ENCODE assay signal across 10 mouse cellular contexts in the genomic region with DNA sequence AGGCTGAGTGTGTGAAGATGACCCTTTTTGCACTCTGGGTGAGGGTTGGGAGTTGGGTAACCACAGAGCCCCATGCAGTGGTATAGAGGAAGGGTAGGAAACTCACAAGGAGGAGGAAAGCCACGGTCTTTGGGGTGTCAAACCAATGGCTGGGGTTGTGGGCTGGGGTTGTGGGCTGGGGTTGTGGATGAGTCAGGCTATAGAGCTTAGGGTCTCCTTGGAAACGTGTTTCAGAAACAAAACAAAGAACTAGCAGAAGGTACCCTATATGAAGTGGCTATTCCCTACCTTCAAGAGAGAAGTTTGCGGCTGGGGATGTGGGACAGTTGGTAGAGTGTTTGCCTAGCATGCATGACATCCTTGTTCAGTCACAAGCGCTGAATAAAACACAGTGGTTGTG. TPM values are rescaled to one million over a fixed set of nuclear protein-coding genes. Genes with fewer than 3 reads are reported as not detected.
A peak's percentile ranks its signal among the peaks of the same experiment; 100 is the strongest.
DNase-seq lines count a peak whose midpoint lies in the region; ATAC-seq and TF ChIP-seq lines count a peak whose summit lies in the region.
"Had no signal": no experiment of that assay in that cellular context is flagged by ENCODE, and none has a peak within 500 bp of the region (broad histone marks: within the 10 kb centered on the region; RNA-seq: fewer than 3 reads in every experiment).

No protein-coding gene starts in this region.

- no peaks in the 10 kb centered on the region for H3K36me3 ChIP-seq in heart, embryonic 15.5 days
- no peaks in the 10 kb centered on the region for H3K36me3 ChIP-seq in midbrain, embryonic 11.5 days (ENCODE audit: control insufficient read depth, insufficient read depth, low read length)
- no peaks in the 10 kb centered on the region for H3K36me3 ChIP-seq in midbrain, postnatal 0 days (ENCODE audit: insufficient read depth, low read length)
- no peaks in the 10 kb centered on the region; the same call in 1 of the 2 replicates for H3K36me3 ChIP-seq in splenic B cell, adult 2 months (ENCODE audit: control insufficient read depth, insufficient read depth, low read length, poor library complexity, severe bottlenecking)
- H3K36me3 ChIP-seq: midbrain, embryonic 12.5 days had no signal

- H3K4me3 ChIP-seq in heart, embryonic 15.5 days = no peak overlapping the region
- no peak overlapping the region for H3K4me3 ChIP-seq in midbrain, embryonic 11.5 days (ENCODE audit: low read depth, low read length)
- H3K4me3 ChIP-seq in midbrain, postnatal 0 days (ENCODE audit: low read depth, low read length) = no peak overlapping the region
- no peak overlapping the region for H3K4me3 ChIP-seq in left cerebral cortex, adult 2 months
- H3K4me3 ChIP-seq: midbrain, embryonic 12.5 days had no signal

- peaks cover 83% of the 10 kb centered on the region for H3K4me1 ChIP-seq in heart, embryonic 15.5 days (replicated peaks)
- H3K4me1 ChIP-seq in midbrain, embryonic 11.5 days (ENCODE audit: control insufficient read depth, insufficient read depth, low read length) = no peaks in the 10 kb centered on the region
- H3K4me1 ChIP-seq in midbrain, postnatal 0 days (ENCODE audit: insufficient read depth, low read length) = no peaks in the 10 kb centered on the region; the same call in 1 of the 2 replicates

- 80% methylated on average over 4 of the region's 4 CpGs for WGBS in heart, embryonic 15.5 days
- 80% methylated on average over 4 of the region's 4 CpGs for WGBS in midbrain, embryonic 11.5 days
- WGBS in midbrain, postnatal 0 days = 86% methylated on average over 4 of the region's 4 CpGs

- H3K27me3 ChIP-seq in heart, embryonic 15.5 days = no peaks in the 10 kb centered on the region
- H3K27me3 ChIP-seq in midbrain, embryonic 11.5 days (ENCODE audit: control insufficient read depth, insufficient read depth, low read length) = no peaks in the 10 kb centered on the region
- H3K27me3 ChIP-seq in midbrain, postnatal 0 days (ENCODE audit: insufficient read depth, low read length) = no peaks in the 10 kb centered on the region
- no peaks in the 10 kb centered on the region for H3K27me3 ChIP-seq in splenic B cell, adult 2 months (ENCODE audit: control insufficient read depth, insufficient read depth, low read length, poor library complexity, severe bottlenecking)
- H3K27me3 ChIP-seq: midbrain, embryonic 12.5 days had no signal

- intact Hi-C loops in heart, postnatal 10 days (cut with DNase I) = loop anchor here (5.0 kb wide), 2 partner anchors 127 to 457 kb away; no protein-coding TSS in a partner anchor
- intact Hi-C loops in left cerebral cortex, adult 2 months (cut with DNase I) = loop anchor here (5.0 to 10.0 kb wide), 2 partner anchors 127 to 455 kb away; partner anchors contain the start of gene Cdkn1c

- no peak for DNase-seq in heart, postnatal 10 days
- DNase-seq in midbrain, embryonic 11.5 days (ENCODE audit: low spot score, missing footprints) = peak; percentile 14
- no peak for DNase-seq in midbrain, postnatal 0 days (ENCODE audit: low spot score)
- DNase-seq in splenic B cell, adult 2 months (ENCODE audit: low read depth, low spot score) = peak; percentile 38
- DNase-seq in layer of hippocampus, postnatal 10 days (ENCODE audit: low spot score in 2 of 2) = no peak
- no peak for DNase-seq in left cerebral cortex, adult 2 months (ENCODE audit: extremely low spot score in 1 of 2, low spot score in 2 of 2)
- DNase-seq: adrenal gland, postnatal 14 days had no signal

- no peaks in the 10 kb centered on the region for H3K9me3 ChIP-seq in heart, embryonic 15.5 days (replicated peaks)
- H3K9me3 ChIP-seq in midbrain, embryonic 11.5 days (ENCODE audit: control insufficient read depth, low read length) = no peaks in the 10 kb centered on the region
- H3K9me3 ChIP-seq in midbrain, postnatal 0 days (ENCODE audit: low read length) = no peaks in the 10 kb centered on the region
- H3K9me3 ChIP-seq: midbrain, embryonic 12.5 days had no signal

- H3K27ac ChIP-seq in heart, embryonic 15.5 days = peak overlapping the region; percentile 91
- H3K27ac ChIP-seq in midbrain, embryonic 11.5 days (ENCODE audit: low read depth, low read length) = no peak overlapping the region
- no peak overlapping the region for H3K27ac ChIP-seq in midbrain, postnatal 0 days (ENCODE audit: low read depth, low read length)
- H3K27ac ChIP-seq in left cerebral cortex, adult 2 months = no peak overlapping the region

- H3K9ac ChIP-seq in heart, embryonic 15.5 days = no peak overlapping the region
- no peak overlapping the region for H3K9ac ChIP-seq in midbrain, embryonic 11.5 days (ENCODE audit: low read length)
- no peak overlapping the region for H3K9ac ChIP-seq in midbrain, postnatal 0 days (replicated peaks; ENCODE audit: low read length, poor library complexity, severe bottlenecking)
- H3K9ac ChIP-seq: midbrain, embryonic 12.5 days had no signal

- TF ChIP-seq CTCF in midbrain, postnatal 0 days (IDR thresholded peaks at IDR 0.05) = no peak
- TF ChIP-seq CTCF in left cerebral cortex, adult 2 months (IDR thresholded peaks at IDR 0.05) = no peak

- no peak overlapping the region for H3K4me2 ChIP-seq in heart, embryonic 15.5 days
- no peak overlapping the region for H3K4me2 ChIP-seq in midbrain, embryonic 11.5 days
- H3K4me2 ChIP-seq in midbrain, postnatal 0 days (ENCODE audit: low read depth, low read length, poor library complexity, severe bottlenecking) = no peak overlapping the region
- H3K4me2 ChIP-seq: midbrain, embryonic 12.5 days had no signal

- ATAC-seq in heart, embryonic 15.5 days (replicated peaks; ENCODE audit: insufficient number of reproducible peaks, insufficient read depth, low FRiP score, low read depth) = no peak
- no peak for ATAC-seq in midbrain, embryonic 11.5 days (ENCODE audit: low FRiP score)
- ATAC-seq in midbrain, postnatal 0 days (ENCODE audit: low FRiP score) = no peak
- peak; percentile 50 for ATAC-seq in granulocyte monocyte progenitor cell, adult 5-6 weeks (replicated peaks; ENCODE audit: poor library complexity, severe bottlenecking)

RNA-seq across cellular contexts. Expression of gene Tspan32, which starts 5.2 kb away (rescaled TPM):
- 2.4 and 3.7 TPM in 2 replicates for polyA plus RNA-seq in heart, embryonic 15.5 days (2015; fragmentation: Nextera tagmentation; extraction: Ambion mirVana)
- 1 to 10 TPM in 1 of 2 experiments, under 1 TPM in 1; 0.81 to 1.2 TPM for total RNA-seq in heart, postnatal 10 days (2021)
- polyA plus RNA-seq in midbrain, embryonic 11.5 days (2014; fragmentation: Nextera tagmentation; extraction: Ambion mirVana) = 5.0 and 6.2 TPM in 2 replicates
- total RNA-seq in midbrain, postnatal 0 days (2014; rRNA removed) = 0.19 and 0.38 TPM in 2 replicates
- polyA plus RNA-seq in midbrain, postnatal 0 days (2015; fragmentation: Nextera tagmentation; extraction: Ambion mirVana) = 0.37 and 0.38 TPM in 2 replicates
- 140 and 158 TPM in 2 replicates for total RNA-seq in granulocyte monocyte progenitor cell, adult 5-6 weeks (2014; fragmentation: Nextera tagmentation)
- 95.1 and 117 TPM in 2 replicates for total RNA-seq in granulocyte monocyte progenitor cell, adult 5-6 weeks (2017)
- total RNA-seq in layer of hippocampus, postnatal 10 days (2021) = not detected
- total RNA-seq in left cerebral cortex, adult 2 months (2021) = under 1 TPM in 1 of 2 experiments, not detected in 1; 0.07 TPM

RNA-seq across cellular contexts. Expression of gene Ascl2, which starts 40.9 kb away (rescaled TPM):
- polyA plus RNA-seq in heart, embryonic 15.5 days (2015; fragmentation: Nextera tagmentation; extraction: Ambion mirVana) = 0.10 and 0.95 TPM in 2 replicates
- total RNA-seq in heart, postnatal 10 days (2021) = not detected
- 0.38 and 0.65 TPM in 2 replicates for polyA plus RNA-seq in midbrain, embryonic 11.5 days (2014; fragmentation: Nextera tagmentation; extraction: Ambion mirVana)
- total RNA-seq in midbrain, postnatal 0 days (2014; rRNA removed) = 1.1 TPM in 1 of 2 replicates, not detected in the other
- polyA plus RNA-seq in midbrain, postnatal 0 days (2015; fragmentation: Nextera tagmentation; extraction: Ambion mirVana) = 0.43 and 0.50 TPM in 2 replicates
- 2.0 TPM in 2 replicates for total RNA-seq in granulocyte monocyte progenitor cell, adult 5-6 weeks (2014; fragmentation: Nextera tagmentation)
- 0.34 and 0.82 TPM in 2 replicates for total RNA-seq in granulocyte monocyte progenitor cell, adult 5-6 weeks (2017)
- total RNA-seq in layer of hippocampus, postnatal 10 days (2021) = under 1 TPM; 0.27 to 0.32 TPM
- total RNA-seq in left cerebral cortex, adult 2 months (2021) = under 1 TPM; 0.42 to 0.57 TPM
- total RNA-seq: adrenal gland, postnatal 14 days had no signal

RNA-seq across cellular contexts. Expression of gene Cd81, which starts 42.5 kb away (rescaled TPM):
- polyA plus RNA-seq in heart, embryonic 15.5 days (2015; fragmentation: Nextera tagmentation; extraction: Ambion mirVana) = 780 and 813 TPM in 2 replicates
- 100 to 1,000 TPM; 630 to 639 TPM for total RNA-seq in heart, postnatal 10 days (2021)
- 256 and 276 TPM in 2 replicates for polyA plus RNA-seq in midbrain, embryonic 11.5 days (2014; fragmentation: Nextera tagmentation; extraction: Ambion mirVana)
- 454 and 542 TPM in 2 replicates for total RNA-seq in midbrain, postnatal 0 days (2014; rRNA removed)
- 511 and 569 TPM in 2 replicates for polyA plus RNA-seq in midbrain, postnatal 0 days (2015; fragmentation: Nextera tagmentation; extraction: Ambion mirVana)
- 63.8 and 77.3 TPM in 2 replicates for total RNA-seq in granulocyte monocyte progenitor cell, adult 5-6 weeks (2014; fragmentation: Nextera tagmentation)
- 159 and 201 TPM in 2 replicates for total RNA-seq in granulocyte monocyte progenitor cell, adult 5-6 weeks (2017)
- 100 to 1,000 TPM; 395 to 401 TPM for total RNA-seq in layer of hippocampus, postnatal 10 days (2021)
- 100 to 1,000 TPM; 380 to 388 TPM for total RNA-seq in left cerebral cortex, adult 2 months (2021)

RNA-seq across cellular contexts. Expression of gene Tssc4, which starts 59.1 kb away (rescaled TPM):
- polyA plus RNA-seq in heart, embryonic 15.5 days (2015; fragmentation: Nextera tagmentation; extraction: Ambion mirVana) = 45.7 and 66.2 TPM in 2 replicates
- 10 to 100 TPM; 24.9 to 26.3 TPM for total RNA-seq in heart, postnatal 10 days (2021)
- polyA plus RNA-seq in midbrain, embryonic 11.5 days (2014; fragmentation: Nextera tagmentation; extraction: Ambion mirVana) = 61.1 and 63.8 TPM in 2 replicates
- 71.3 and 92.4 TPM in 2 replicates for total RNA-seq in midbrain, postnatal 0 days (2014; rRNA removed)
- polyA plus RNA-seq in midbrain, postnatal 0 days (2015; fragmentation: Nextera tagmentation; extraction: Ambion mirVana) = 101 and 103 TPM in 2 replicates
- 28.1 and 62.3 TPM in 2 replicates for total RNA-seq in granulocyte monocyte progenitor cell, adult 5-6 weeks (2014; fragmentation: Nextera tagmentation)
- total RNA-seq in granulocyte monocyte progenitor cell, adult 5-6 weeks (2017) = 33.9 and 45.6 TPM in 2 replicates
- 10 to 100 TPM; 41.9 to 46.0 TPM for total RNA-seq in layer of hippocampus, postnatal 10 days (2021)
- total RNA-seq in left cerebral cortex, adult 2 months (2021) = 10 to 100 TPM; 38.0 to 41.5 TPM

Comparison
In these comparisons a context has a peak if more than half of its experiments do, and no peak if none do; other contexts are left out.
1. DNase-seq: peak in midbrain, embryonic 11.5 days (single experiment) and splenic B cell, adult 2 months (single experiment); none in heart, postnatal 10 days (0 of 2), midbrain, postnatal 0 days (single experiment), layer of hippocampus, postnatal 10 days (0 of 2) and left cerebral cortex, adult 2 months (0 of 2).
2. RNA of gene Tspan32, which starts 5.2 kb away (total RNA-seq): 95.1 to 158 TPM in granulocyte monocyte progenitor cell, adult 5-6 weeks; 0.81 to 1.2 TPM in heart, postnatal 10 days, 0.19 to 0.38 TPM in midbrain, postnatal 0 days, not detected in layer of hippocampus, postnatal 10 days and 0.07 TPM in left cerebral cortex, adult 2 months; every median in the first group is over 10 times any median in the second.